Mouse (Mus musculus): ENCODE measurements around the gene Hyou1.
A peak's percentile ranks its signal among the peaks of the same experiment; 100 is the strongest.
"Not testable (repeated sequence)": the region's sequence is repeated elsewhere in the genome, so short reads cannot be mapped to it uniquely, and the experiment has no call there.

Hyou1 gene

DNA sequence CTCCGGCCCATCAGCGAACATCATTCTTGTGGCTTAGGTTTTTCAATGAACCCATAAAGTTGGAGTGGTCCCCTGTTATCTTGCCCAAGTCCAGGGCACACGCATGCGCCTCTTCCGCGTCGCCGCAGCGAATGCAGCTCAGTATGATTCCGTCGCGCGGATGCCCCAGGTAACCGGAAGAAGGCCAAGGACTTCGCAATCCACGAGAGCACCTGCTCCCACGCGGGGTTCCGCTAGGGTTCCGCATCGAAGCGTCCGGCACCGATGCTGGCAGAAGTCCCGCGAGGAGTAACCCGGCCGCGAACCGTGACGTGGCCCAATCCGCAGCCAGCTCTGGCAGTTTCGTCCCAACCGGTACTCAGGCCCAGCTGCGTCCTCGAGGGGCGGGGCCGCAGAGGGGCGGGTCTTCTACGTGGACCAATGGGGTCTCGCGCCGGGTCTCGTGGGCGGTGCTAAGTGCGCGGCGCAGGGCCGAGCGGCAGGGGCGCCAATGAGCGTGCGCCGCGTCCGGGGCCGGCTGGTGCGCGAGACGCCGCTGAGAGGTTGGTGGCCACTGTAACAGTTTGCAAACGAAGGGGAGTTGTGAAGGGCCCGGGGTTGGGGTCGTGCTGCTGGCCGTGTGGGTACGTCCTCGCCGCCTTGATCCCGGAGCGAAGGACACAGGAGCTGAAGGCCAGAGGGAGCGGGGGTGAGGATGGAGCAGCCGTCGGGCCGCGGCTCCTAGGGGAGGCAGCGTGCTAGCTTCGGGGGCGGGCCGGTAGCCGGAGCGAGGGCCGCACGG is at the start of gene Hyou1:
TSS of gene Hyou1 (plus strand) at position 437 of the 781 bp plus-strand sequence.
- DNase-seq (ENCODE audit: low spot score in 2 of 2) = peak; percentile 99 to 100

DNA sequence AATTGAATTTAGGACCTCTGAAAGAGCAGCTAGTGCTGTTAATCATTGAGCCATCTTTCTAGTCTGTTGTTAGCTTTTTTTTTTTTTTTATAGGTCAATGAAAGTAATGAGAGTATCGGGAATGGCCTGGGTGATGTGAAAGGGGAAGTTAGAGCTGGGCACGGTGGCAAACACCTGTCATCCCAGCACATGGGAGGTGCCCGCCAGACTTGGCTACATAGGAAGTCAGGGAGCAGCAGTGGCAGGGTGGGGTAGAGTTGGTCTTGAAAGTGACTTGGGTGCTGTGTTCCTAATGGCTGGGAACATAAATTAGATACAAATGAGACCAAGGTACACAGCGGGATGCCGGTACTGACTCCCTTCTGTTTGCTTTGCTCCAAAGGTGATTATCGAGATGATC is 48.6 kb upstream of the Hyou1 start:
- no peak for DNase-seq (ENCODE audit: low spot score in 2 of 2)

DNA sequence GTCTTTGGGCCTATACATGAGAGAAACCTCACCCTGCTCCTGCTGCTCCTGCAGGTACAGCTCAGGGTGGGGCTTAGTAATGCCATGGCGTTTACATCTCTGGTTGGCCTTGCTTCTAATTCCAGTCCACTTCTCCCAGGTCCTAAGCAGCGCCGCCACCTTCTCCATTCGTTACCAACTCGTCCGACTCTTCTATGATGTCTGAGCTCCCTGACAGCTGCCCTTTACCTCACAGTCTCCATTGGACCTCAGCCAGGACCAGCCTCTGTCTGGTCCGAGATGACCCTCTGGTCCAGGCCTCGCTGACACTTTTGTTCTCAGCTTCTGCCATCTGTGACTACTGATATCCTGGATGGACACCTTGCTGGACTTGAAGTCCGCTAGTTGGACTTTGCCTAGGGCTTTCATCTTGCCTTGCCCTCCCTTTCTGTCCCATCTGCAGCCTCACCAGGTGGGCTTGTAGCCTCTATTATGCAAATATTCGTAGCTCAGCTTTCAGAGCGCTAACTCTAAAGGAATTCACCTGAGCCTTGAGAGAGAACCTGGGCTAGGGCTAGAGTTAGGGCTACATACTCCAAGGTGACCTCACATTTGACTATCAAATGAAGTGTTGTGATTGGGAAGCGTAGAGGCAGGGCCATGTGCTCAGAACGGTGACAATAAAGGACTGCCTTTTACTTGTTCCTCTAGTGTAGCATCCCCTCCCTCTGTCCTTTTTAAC is 46.2 kb upstream of the Hyou1 start:
- DNase-seq (ENCODE audit: low spot score in 2 of 2) = no peak

DNA sequence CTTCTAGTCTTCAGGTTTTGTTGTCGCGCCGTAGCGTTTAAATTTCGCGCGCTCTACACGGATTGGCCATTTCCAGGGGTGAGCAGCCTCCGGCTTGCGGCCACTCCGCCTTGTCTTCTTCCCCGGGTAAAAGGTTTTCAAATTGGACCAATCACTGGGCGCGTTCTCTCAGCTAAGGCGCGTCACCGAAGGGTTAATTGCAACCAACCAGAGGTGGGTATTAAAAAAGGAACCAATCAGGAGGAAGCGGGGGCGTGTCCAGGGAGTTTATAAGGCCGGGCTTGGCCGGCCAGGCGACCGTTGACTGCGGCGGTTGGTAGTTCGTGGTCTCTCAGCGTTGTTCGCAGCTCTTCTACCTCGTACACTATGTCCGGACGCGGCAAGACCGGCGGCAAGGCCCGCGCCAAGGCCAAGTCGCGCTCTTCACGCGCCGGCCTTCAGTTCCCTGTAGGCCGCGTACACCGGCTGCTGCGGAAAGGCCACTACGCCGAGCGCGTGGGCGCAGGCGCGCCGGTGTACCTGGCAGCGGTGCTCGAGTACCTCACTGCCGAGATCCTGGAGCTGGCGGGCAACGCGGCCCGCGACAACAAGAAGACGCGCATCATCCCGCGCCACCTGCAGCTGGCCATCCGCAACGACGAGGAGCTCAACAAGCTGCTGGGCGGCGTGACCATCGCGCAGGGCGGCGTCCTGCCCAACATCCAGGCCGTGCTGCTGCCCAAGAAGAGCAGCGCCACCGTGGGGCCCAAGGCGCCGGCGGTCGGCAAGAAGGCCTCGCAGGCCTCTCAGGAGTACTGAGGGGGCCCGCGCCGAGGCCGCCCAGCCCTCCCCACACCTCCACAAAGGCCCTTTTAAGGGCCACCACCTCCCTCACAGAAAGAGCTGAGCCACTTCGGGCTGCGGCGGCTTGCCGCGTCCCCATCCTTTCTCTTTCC is 44.6 kb upstream of the Hyou1 start, which contains the start of gene H2afx:
TSS of gene H2afx (plus strand) at position 299 of the 935 bp plus-strand sequence.
- peak; percentile 99 for DNase-seq (ENCODE audit: low spot score in 2 of 2)

DNA sequence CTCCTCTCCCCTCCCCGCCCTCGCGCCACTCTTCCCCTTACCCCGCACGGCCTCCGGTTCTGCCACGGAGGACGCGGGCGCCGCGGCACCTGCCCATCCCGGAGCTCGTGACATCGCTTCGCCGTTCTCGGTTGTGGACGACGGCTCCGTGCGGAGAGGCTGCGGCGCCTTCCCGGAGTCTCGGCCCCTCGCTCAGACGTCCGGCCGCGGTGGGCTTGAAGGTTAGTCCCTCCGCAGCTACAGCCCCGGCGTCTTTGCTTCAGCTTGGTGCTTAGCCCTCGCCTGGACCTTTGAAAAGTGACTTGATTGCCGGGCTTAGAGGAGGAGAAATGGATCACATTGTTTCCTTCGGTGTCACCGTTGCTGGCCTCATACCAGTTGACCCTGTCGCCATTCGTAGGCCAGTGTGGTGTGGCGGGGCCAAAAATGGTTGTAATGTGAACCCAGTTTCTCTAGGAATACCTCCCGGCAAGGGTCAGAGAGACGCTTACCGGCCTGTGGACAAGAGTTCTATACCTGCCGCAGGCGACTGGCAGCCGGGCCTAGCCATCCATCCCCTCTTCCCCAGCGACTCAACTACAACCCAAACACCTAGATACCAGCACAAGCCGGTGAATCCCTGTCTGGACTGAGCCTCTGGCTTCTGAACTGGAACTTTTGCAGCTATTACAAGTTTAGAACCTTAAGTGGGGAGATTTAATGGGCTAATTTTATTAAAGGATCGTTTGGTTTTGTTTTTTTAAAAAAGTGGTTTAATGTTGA is 43.8 kb upstream of the Hyou1 start:
- DNase-seq (ENCODE audit: low spot score in 2 of 2) = peak; percentile 66 to 89

DNA sequence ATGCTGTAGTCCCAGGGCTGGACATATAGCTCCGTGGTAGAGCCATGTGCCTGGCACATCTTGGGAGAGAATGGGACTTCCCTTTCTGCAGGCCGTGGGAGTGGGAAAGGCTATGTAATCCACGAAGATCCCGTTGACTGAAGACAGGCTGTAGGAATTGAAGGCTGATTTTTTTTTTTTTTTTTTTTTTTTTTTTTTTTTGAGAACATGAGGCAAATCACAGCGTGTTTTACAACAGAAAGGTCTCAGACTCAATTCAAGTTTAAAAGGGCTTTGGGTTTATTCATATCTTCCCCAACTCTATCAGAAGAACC is 43.2 kb upstream of the Hyou1 start:
- no peak for DNase-seq (ENCODE audit: low spot score in 2 of 2)

DNA sequence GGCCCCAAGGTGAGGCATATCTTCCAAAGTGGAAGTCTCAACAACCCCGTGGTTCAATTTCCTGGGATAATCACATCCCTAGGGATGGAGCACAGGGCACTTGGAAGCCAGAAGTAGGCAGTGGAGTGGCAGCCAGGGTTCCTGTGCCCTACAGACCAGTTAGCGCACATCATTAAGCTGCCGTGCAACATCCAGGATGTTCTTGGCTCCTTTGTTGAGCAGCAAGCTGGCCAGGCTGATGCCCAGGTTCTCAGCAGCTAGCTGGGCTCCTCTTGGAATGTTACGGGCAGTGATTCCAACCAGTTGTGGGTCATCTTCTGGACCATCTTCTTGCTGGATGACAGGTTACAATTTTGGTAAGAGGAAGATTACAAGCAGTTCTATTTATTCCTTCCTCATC is 42.8 kb upstream of the Hyou1 start:
- not testable (repeated sequence) for DNase-seq (ENCODE audit: low spot score in 2 of 2)

DNA sequence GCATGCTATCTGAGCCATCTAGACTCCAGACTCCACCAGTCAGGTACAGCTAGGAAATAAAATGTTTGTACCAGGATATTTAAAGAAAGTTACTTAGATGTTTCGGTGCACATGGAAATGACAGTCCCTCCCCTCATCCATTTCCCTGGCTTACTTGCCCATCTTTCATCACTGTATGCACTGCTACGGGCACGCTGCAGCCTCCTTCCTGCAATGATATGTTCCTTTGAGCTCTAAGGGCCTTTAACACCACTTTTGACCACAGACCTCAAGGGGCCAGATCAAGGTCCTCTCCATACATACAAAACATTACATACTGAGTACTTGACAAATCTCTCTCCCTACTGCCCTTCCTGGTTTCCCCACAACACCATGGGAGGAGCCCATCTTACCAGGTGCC is 42.3 kb upstream of the Hyou1 start:
- DNase-seq (ENCODE audit: low spot score in 2 of 2) = peak in 1 of 2 experiments; percentile 25

DNA sequence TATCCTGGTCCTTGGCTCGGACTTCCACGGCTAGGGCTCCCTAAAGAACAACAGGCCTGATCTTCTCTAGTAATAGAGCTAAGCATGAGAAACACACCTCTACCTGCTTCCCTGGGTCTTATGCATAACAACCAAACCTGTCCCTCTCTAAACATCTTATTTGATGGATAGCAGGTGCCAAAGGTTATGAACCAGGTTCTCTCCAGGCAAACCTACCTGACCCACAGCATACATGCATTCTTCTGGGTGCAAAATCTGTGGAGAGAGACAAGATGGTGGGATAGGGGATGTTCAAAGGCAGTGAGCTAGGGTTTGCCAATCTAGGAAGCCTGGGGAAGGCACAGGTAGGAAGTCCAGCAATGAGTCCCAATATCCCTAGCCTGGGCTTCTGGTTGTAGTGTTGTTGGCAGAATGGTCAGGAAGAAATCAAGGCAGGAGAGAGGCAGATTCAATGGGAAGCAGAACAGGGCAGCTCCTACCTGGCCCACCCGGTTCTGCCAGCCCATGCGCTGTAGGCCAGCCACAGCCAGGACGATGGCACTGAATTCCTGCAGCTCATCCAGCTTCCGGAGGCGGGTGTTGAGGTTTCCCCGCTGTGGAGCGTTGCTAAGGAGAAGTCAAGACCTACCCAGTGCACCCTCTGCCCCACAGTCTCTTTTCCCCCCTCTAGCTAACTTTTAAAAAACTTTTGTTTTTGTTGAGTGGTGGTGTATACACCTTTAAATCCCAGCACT is 41.7 kb upstream of the Hyou1 start:
- no peak for DNase-seq (ENCODE audit: low spot score in 2 of 2)

DNA sequence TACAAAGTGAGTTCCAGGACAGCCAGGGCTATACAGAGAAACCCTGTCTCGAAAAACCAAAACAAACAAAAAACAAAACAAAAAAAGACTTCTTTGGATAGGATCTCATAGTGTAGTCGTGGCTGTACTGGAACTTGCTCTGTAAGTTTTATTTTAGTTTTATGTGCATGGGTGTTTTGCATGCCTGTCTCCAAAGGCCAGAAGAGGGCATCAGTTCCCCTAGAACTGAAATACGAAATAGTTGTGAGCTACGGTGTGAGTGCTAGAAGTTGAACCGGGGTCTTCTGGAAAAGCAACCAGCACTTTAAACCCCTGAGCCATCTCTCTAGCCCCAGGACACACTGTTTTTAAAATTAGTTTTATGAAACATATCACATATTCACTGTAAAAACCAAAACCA is 40.7 kb upstream of the Hyou1 start:
- no peak for DNase-seq (ENCODE audit: low spot score in 2 of 2)

DNA sequence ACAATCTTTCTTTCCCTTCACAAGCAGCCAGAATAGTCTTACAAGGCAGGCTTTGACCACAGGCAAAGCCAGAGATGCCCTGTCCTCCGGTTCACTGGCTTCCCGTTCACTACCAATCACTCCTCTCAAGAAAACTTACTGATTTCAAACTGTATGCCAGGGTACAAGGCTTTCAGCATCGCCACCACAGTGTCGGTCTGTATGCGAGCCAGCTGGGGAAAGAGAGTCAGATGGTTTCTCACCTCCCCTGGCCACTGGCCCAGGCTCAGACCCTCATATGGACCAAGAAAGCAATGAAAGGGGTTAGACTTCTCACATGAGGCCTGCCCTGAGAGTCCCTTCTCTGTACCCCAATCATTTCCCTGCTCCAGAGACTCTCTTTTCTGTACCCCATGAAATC is 37.8 kb upstream of the Hyou1 start:
- DNase-seq (ENCODE audit: low spot score in 2 of 2) = peak in 1 of 2 experiments; percentile 68

DNA sequence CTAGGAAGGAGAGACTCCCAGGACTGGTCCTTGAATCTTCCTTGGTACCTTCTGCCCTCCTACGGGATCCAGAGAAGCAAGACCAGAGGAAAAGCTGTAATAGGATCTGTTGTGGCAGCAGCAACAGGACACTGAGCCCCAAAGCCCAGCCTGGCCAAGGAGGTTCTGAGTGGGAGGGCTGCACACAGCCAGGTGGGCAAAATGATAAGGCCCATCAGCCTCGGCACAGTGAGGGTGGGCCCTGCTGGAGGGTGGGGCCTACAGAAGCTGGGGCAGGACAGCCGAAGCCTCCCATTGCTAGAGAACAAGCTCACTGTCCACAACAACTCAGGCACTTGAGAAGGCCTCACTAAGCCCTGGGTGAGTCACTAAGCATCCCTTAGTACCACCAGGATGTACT is 37.1 kb upstream of the Hyou1 start:
- peak; percentile 89 to 90 for DNase-seq (ENCODE audit: low spot score in 2 of 2)

DNA sequence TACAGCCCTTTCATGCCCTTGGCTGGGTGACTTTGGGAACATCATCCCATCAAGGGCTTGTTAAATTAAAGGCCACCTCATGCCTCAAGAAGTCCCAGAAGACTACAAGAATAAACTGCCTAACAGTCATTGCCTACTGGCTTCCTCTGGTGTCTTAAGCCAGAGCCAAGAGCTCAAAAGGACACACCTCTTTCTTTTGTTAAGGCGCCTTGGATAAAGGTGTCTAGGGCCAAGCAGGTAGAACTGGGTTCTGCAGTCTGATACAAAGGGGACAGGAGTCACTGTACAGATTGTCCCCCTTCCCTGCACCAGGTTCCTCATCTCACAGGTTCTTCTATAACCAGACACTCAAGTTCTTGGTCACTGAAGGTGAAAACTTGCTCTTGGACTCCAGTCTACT is 36.7 kb upstream of the Hyou1 start:
- DNase-seq (ENCODE audit: low spot score in 2 of 2) = peak in 1 of 2 experiments; percentile 71

DNA sequence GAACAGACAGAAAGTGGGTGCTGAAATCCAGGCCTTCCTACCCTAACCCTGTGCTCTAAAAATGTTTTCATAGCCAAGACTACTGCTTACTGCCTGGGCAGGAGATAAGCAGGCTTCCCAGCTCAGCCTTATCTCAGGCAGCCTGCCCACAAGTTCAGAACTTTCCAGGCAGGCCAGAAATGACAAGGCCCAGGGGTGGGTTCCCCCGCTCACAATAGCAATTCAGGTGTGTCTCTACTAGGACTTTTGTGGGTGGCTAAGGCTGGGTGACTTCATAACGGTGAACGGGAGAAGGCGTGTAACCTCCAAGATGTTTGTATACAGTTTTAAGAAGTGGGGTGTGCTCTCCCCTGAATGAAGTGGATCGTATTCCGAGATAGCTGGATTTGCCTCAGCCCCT is 36.0 kb upstream of the Hyou1 start:
- peak; percentile 79 to 85 for DNase-seq (ENCODE audit: low spot score in 2 of 2)

DNA sequence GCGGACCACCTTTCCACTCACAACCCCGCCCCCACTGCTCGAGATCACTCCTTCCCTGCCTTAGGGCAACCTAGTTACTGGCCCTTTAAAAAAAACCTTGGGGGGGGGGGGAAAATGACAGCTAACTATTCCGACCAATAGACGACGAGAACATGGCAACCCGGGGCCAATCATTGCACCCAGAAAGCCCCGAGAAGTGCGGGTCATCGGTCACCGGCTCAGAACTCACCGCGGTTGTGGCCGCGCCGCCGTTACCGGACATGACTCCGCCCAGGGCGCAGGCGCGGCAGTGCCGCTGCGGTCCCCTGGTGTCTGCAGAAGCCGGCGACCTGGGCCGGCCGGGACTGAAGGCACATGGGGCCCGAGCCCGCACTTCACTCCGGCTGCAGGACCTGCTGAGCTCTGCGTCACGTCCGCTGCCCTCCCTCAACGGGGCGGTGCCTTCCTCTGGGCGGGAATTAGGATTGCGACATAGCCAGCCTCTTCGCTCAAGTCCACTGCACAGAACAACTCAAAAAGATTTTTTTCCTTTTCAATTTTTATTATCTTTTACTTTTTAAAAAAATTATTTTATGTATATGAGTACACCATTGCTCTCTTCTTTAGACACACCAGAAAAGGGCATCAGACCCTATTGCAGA is 35.4 kb upstream of the Hyou1 start, which contains the start of gene Hmbs:
TSS of gene Hmbs (minus strand) at position 448 of the 641 bp plus-strand sequence.
- peak; percentile 91 to 92 for DNase-seq (ENCODE audit: low spot score in 2 of 2)

DNA sequence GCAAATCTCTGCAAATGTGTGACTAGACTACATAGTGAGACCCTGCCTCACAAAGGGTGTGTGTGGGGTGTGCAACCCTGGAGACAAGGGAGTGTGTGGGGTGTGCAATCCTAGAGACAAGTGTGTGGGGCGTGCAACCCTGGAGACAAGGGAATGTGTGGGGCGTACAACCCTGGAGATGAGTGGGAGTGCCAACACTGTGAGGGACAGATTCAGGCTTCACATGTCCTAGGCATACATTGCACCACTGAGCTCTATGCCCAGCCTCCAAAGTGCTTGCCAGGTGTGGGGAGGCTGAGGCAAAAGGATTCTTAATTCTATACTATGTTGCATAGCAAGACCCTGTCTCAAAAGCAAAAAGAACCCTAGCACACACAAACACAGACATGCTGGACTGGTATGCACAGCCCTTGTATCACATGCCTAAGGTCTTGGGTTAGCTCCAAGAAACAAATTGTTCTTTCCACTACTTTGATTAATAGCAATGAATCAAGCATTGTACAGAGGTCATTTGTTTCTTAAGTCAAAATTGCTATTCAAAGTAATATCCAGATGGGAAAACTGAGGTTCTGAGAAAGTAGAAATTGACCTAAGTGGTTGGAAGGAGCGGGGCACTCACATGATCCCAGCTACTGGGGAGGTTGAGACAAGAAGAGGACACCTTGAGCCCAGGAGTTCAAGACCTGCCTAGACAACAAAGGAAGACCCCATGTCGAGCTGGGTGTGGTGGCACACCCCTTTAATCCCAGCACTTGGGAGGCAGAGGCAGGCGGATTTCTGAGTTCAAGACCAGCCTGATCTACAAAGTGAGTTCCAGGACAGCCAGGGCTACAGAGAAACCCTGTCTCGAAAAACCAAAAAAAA is 33.5 kb upstream of the Hyou1 start:
- no peak for DNase-seq (ENCODE audit: low spot score in 2 of 2)

DNA sequence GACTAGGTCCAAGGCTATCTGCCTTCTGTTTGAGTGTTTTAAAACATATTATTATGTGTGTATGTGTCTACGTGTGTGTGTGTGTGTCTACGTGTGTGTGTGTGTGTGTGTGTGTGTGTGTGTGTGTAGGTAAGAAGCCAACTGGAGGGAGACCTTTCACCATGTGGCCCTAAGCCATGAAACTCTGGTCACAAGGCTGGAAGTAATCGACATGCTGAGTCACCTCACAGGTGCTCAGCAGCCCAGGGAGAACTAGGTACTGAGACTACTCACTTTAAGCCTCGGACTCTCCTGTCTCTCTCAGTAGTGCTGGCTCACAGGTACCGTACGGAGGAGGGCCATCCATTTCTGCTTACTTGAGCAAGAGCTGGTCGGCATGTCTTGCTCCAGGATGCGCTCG is 32.1 kb upstream of the Hyou1 start:
- DNase-seq (ENCODE audit: low spot score in 2 of 2) = no peak

DNA sequence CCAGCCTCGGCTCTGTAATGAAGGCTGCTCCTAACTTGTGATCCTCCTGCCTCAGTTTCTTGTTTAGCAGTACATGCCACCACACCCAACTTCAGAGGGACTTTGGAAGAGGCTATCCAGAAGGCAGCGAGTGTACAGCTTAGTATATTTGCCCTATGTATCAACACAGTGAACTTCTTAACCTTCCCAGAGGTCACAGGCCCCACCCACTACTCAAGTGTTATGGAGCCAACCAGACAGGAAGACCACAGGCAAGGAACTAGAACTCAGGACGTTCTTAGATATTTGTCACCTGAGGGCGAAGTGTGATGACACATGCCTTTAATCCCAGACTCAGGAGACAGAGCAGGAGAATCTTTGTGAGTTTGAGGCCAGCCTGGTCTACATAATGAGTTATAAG is 31.7 kb upstream of the Hyou1 start:
- DNase-seq (ENCODE audit: low spot score in 2 of 2) = no peak

DNA sequence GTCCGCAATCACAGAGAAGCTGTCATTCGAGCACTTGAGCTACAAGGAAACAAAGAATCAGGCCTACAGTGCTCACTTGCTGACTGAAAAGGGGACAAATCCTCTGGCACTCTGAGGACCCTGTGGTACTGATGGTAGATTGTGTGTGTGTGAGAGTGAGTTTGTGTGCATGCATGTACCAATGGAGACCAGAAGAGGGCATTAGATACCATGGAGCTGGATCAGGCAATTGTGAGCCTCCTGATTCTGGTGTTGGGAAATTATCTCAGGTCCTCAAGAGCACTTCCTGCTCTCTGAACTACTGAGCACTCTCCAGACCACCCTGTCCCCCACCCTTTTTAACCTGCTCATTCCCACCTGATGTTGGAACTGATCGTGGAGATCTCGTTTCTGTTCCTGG is 30.7 kb upstream of the Hyou1 start:
- no peak for DNase-seq (ENCODE audit: low spot score in 2 of 2)

All from spleen, postnatal 4 days (tissue).